Mouse (Mus musculus): ENCODE data around the gene Denr. TPM values are rescaled to one million over a fixed set of nuclear protein-coding genes. Genes with fewer than 3 reads are reported as not detected.

The Denr gene
- total and polyA plus RNA-seq, 3 experiments = 51.7 to 150 (median 54.0) TPM

DNA sequence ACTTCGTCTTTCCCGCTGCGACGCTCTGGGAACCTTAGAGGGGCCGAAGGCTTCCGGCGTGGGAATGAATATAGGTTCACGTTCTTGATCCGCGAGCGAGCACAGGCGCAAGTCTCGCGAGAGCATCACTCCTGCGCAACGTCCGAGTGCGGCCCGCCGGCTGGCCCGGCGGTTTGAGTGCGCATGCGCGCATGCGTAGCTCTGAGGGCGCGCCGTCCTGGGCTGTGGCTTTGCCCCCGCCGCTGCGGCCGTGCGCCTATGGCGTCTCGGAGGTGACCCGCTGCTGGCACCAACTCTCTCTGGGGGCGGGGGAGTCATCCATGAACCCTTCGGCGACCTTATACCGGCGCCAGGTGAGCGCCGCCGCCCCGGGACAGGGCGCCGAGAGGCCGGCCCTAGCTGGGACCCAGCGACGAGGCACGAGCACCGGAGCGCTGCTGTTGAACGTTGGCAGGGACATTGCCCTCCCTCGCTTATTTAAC, 23.6 kb downstream of the Denr start, which contains the start of gene Ccdc62:
TSS of gene Ccdc62 (plus strand) at position 172 of the 482 bp plus-strand sequence.
- peaks cover 19% of the 10 kb centered on the region for H3K4me1 ChIP-seq (ENCODE audit: insufficient read depth, low read depth, low read length)
- peak within 1 kb of the TSS; percentile 85 for H3K4me3 ChIP-seq (ENCODE audit: low read depth, low read length)
- DNase-seq (ENCODE audit: low spot score) (peak; percentile 96), ATAC-seq (ENCODE audit: extremely low read depth, insufficient number of reproducible peaks, low FRiP score, poor library complexity, severe bottlenecking) (peak; percentile 79)
- TF ChIP-seq POLR2AphosphoS5 (IDR thresholded peaks at IDR 0.05; ENCODE audit: insufficient replicate concordance, low read depth, low read length) = no peak
- no peak for TF ChIP-seq GATA2 (IDR thresholded peaks at IDR 0.05; ENCODE audit: borderline replicate concordance, low read depth, low read length)
- no peak for TF ChIP-seq CTCF (IDR thresholded peaks at IDR 0.05; ENCODE audit: low read depth, low read length)
- no peak for TF ChIP-seq TAL1 (conservative IDR thresholded peaks at IDR 0.05; ENCODE audit: low read depth, low read length)
- no peak for TF ChIP-seq GATA1 (IDR thresholded peaks at IDR 0.05; ENCODE audit: borderline replicate concordance, low read length)
- H3K36me3 ChIP-seq (replicated peaks) = peaks cover 42% of the 10 kb centered on the region
- no peaks in the 10 kb centered on the region for H3K9me3 ChIP-seq (replicated peaks)
- H3K27me3 ChIP-seq (ENCODE audit: insufficient read depth, low read length) = no peaks in the 10 kb centered on the region

DNA sequence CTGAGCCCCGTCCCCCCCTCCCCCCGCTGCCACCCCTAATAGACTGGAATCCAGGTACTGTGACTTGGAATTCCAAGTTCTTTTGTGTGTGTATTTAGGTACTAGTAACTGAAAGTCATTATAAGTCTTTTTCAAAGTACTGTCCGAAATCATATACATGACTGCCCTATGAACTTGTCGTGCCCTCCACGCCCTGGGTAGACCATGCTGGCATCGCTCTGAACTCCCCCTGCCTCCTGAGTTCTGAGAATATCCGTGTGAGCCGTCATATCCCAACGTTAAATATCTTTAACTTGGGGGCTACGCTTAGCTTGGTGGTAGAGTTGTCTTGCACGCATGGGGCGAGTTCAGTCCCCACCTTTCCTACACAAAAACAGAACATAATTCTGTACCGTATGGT, 24.2 kb downstream of the Denr start:
- no peak for TF ChIP-seq GATA2 (IDR thresholded peaks at IDR 0.05; ENCODE audit: borderline replicate concordance, low read depth, low read length)
- TF ChIP-seq TAL1 (conservative IDR thresholded peaks at IDR 0.05; ENCODE audit: low read depth, low read length) = no peak
- no peak for TF ChIP-seq GATA1 (IDR thresholded peaks at IDR 0.05; ENCODE audit: borderline replicate concordance, low read length)
- TF ChIP-seq CTCF (IDR thresholded peaks at IDR 0.05; ENCODE audit: low read depth, low read length) = no peak
- TF ChIP-seq POLR2AphosphoS5 (IDR thresholded peaks at IDR 0.05; ENCODE audit: insufficient replicate concordance, low read depth, low read length) = no peak
- DNase-seq (ENCODE audit: low spot score) (peak; percentile 12), ATAC-seq (ENCODE audit: extremely low read depth, insufficient number of reproducible peaks, low FRiP score, poor library complexity, severe bottlenecking) (no peak)
- Histone ChIP-seq H3K9me3 (replicated peaks) (no peaks in the 10 kb centered on the region), H3K4me3 (ENCODE audit: low read depth, low read length) (peak overlapping the region; percentile 85), H3K36me3 (replicated peaks) (peaks cover 36% of the 10 kb centered on the region), H3K4me1 (ENCODE audit: insufficient read depth, low read depth, low read length) (peaks cover 19% of the 10 kb centered on the region), H3K27me3 (ENCODE audit: insufficient read depth, low read length) (0 out of 2 replicates have a peak, but pooled peaks cover under 1% of the 10 kb centered on the region)

DNA sequence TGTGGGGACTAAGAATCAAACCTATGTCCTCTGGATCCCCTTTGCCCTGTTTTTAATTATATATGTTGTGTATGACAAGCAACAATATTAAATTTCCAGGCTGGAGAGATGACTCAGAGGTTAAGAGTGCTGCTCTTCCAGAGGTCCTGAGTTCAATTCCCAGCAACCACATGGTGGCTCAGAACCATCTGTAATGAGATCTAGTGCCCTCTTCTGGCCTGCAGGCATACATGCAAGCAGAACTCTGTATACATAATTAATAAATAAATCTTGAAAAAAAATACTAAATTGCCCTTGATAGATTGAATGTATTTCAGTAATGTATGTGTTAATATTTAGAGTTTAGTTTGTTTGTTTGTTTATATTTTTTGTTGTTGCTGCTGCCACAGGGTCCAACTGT, 26.0 kb downstream of the Denr start:
- no peak for TF ChIP-seq POLR2AphosphoS5 (IDR thresholded peaks at IDR 0.05; ENCODE audit: insufficient replicate concordance, low read depth, low read length)
- no peak overlapping the region for H3K4me3 ChIP-seq (ENCODE audit: low read depth, low read length)
- no peaks in the 10 kb centered on the region for H3K9me3 ChIP-seq (replicated peaks)
- DNase-seq (ENCODE audit: low spot score) (no peak), ATAC-seq (ENCODE audit: extremely low read depth, insufficient number of reproducible peaks, low FRiP score, poor library complexity, severe bottlenecking) (no peak)
- peaks cover 18% of the 10 kb centered on the region for H3K36me3 ChIP-seq (replicated peaks)
- peaks cover 20% of the 10 kb centered on the region for H3K4me1 ChIP-seq (ENCODE audit: insufficient read depth, low read depth, low read length)
- 0 out of 2 replicates have a peak, but pooled peaks cover 3% of the 10 kb centered on the region for H3K27me3 ChIP-seq (ENCODE audit: insufficient read depth, low read length)

DNA sequence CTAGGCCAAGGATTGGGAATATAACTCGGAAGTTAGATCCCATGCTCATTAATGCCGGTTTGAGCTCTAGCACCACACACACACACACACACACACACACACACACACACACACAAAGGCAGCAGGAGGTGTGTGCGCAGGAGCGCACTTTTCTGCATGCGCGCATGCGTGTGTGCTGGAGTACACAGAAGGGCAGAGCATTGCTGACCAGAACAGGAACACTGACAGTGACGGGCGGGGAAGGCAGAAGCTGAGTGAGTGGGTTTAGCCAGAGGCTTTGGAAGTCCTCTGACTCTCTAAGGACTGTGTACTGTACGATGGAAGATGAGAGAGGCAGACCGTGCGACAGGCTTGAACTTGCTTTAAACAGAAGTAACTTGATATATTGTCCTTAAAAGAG, 26.6 kb downstream of the Denr start:
- Histone ChIP-seq H3K36me3 (replicated peaks) (peaks cover 13% of the 10 kb centered on the region), H3K4me3 (ENCODE audit: low read depth, low read length) (no peak overlapping the region), H3K4me1 (ENCODE audit: insufficient read depth, low read depth, low read length) (peaks cover 26% of the 10 kb centered on the region), H3K27me3 (ENCODE audit: insufficient read depth, low read length) (0 out of 2 replicates have a peak, but pooled peaks cover 5% of the 10 kb centered on the region), H3K9me3 (replicated peaks) (no peaks in the 10 kb centered on the region)
- no peak for ATAC-seq (ENCODE audit: extremely low read depth, insufficient number of reproducible peaks, low FRiP score, poor library complexity, severe bottlenecking)
- TF ChIP-seq TAL1 (conservative IDR thresholded peaks at IDR 0.05; ENCODE audit: low read depth, low read length) (no peak), GATA1 (IDR thresholded peaks at IDR 0.05; ENCODE audit: borderline replicate concordance, low read length) (no peak), CTCF (IDR thresholded peaks at IDR 0.05; ENCODE audit: low read depth, low read length) (no peak), POLR2AphosphoS5 (IDR thresholded peaks at IDR 0.05; ENCODE audit: insufficient replicate concordance, low read depth, low read length) (no peak), GATA2 (IDR thresholded peaks at IDR 0.05; ENCODE audit: borderline replicate concordance, low read depth, low read length) (no peak)
- DNase-seq (ENCODE audit: low spot score) = no peak

DNA sequence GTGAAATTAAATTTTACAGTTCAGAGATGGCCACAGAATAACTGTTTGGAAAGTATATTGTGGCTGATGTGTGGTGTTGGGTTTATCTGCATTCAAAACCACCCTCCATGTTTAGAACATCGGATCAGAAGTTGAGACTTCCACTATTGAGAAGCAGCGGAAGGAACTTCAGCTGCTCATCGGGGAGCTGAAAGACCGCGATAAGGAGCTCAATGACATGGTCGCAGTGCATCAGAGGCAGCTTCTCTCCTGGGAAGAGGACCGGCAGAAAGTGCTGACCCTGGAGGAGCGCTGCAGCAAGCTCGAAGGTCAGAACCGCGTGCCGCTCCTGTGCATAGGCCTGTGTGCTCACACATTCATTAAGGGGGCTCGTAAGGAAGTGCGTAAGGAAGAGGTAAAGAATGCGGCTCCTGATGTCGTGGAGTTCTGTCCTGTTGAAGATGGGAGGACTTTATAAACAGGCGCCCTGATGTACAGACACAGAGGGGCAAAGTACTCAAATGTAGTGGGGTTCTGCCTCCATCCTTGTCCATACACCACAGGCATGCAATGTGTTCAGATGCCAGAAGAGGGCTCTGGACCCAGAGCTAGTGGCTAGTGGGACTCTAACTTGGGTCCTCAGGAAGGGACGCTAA, 27.1 kb downstream of the Denr start:
- no peak for DNase-seq (ENCODE audit: low spot score)
- Histone ChIP-seq H3K4me3 (ENCODE audit: low read depth, low read length) (no peak overlapping the region), H3K9me3 (replicated peaks) (no peaks in the 10 kb centered on the region), H3K4me1 (ENCODE audit: insufficient read depth, low read depth, low read length) (peaks cover 27% of the 10 kb centered on the region), H3K36me3 (replicated peaks) (peaks cover 8% of the 10 kb centered on the region), H3K27me3 (ENCODE audit: insufficient read depth, low read length) (0 out of 2 replicates have a peak, but pooled peaks cover 5% of the 10 kb centered on the region)
- 0 out of 2 replicates have a peak, but pooled peaks have one; percentile 22 for TF ChIP-seq CTCF (IDR thresholded peaks at IDR 0.05; ENCODE audit: low read depth, low read length)
- no peak for TF ChIP-seq GATA1 (IDR thresholded peaks at IDR 0.05; ENCODE audit: borderline replicate concordance, low read length)
- no peak for ATAC-seq (ENCODE audit: extremely low read depth, insufficient number of reproducible peaks, low FRiP score, poor library complexity, severe bottlenecking)

DNA sequence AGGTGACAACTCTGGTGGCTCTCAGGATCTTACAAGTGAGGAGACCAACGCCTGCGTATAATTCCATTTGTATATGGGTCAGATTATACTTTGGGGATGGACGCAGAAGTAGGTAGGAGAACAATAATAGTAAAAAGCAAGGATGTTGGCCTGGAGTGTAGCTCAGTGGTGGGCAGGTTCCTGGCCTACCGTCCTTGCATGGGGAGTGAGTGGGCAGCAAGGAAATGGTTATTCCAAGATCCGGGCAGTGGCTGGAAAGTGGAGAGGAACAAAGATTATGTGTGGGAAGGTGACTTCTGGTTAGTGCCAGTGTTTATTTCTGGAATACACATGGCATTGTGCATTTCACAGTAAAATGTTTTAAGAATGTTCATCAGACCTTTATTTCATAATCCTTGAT, 29.0 kb downstream of the Denr start:
- Histone ChIP-seq H3K4me1 (ENCODE audit: insufficient read depth, low read depth, low read length) (peaks cover 19% of the 10 kb centered on the region), H3K27me3 (ENCODE audit: insufficient read depth, low read length) (0 out of 2 replicates have a peak, but pooled peaks cover 5% of the 10 kb centered on the region), H3K4me3 (ENCODE audit: low read depth, low read length) (no peak overlapping the region), H3K9me3 (replicated peaks) (no peaks in the 10 kb centered on the region), H3K36me3 (replicated peaks) (no peaks in the 10 kb centered on the region)
- no peak for DNase-seq (ENCODE audit: low spot score)
- ATAC-seq (ENCODE audit: extremely low read depth, insufficient number of reproducible peaks, low FRiP score, poor library complexity, severe bottlenecking) = no peak
- TF ChIP-seq GATA2 (IDR thresholded peaks at IDR 0.05; ENCODE audit: borderline replicate concordance, low read depth, low read length) (no peak), POLR2AphosphoS5 (IDR thresholded peaks at IDR 0.05; ENCODE audit: insufficient replicate concordance, low read depth, low read length) (no peak), CTCF (IDR thresholded peaks at IDR 0.05; ENCODE audit: low read depth, low read length) (no peak), GATA1 (IDR thresholded peaks at IDR 0.05; ENCODE audit: borderline replicate concordance, low read length) (no peak), TAL1 (conservative IDR thresholded peaks at IDR 0.05; ENCODE audit: low read depth, low read length) (no peak)
